Mouse (Mus musculus) heart, postnatal 10 days (tissue): ENCODE measurements at regions not wholly inside any gene's neighbourhood (a gene's known extent, or its start where the extent isn't known, plus 50 kb on each side); places are given as distances from the start of the nearest gene placed in this dataset.

Source experiments
- DNase-seq, 2 experiments: peaks; one replicate each; pipeline ENCODE4 v3.0.0; 2021
- intact Hi-C: fragments of 180-260 bp; cut with DNase I; formaldehyde crosslinking; loops from one replicate; pipeline ENCODE4 v1.15.1; 2025

GRCm38 (mm10) chr9:71420064-71420463, 65.7 kb downstream of the Polr2m start:
- intact Hi-C loops = no loop called here
- no peak for DNase-seq

- intact Hi-C loops = no loop called here
- peak; percentile 35 to 45 for DNase-seq
Measured at GRCm38 (mm10) chr9:71418531-71418930, 67.2 kb downstream of the Polr2m start.

- DNase-seq = no peak
- intact Hi-C loops = no loop called here
Measured at GRCm38 (mm10) chr9:71417248-71417647, 68.5 kb downstream of the Polr2m start.

- intact Hi-C loops = no loop called here
Measured at GRCm38 (mm10) chr9:71411171-71411570, 74.6 kb downstream of the Polr2m start.

GRCm38 (mm10) chr9:71409925-71410324, 75.8 kb downstream of the Polr2m start:
- intact Hi-C loops = no loop called here
- no peak for DNase-seq

More at GRCm38 (mm10) chr9:71411171-71411570, 74.6 kb downstream of the Polr2m start:
- no peak for DNase-seq

- intact Hi-C loops = no loop called here
- peak; percentile 37 to 39 for DNase-seq
Measured at GRCm38 (mm10) chr9:71408946-71409345, 76.8 kb downstream of the Polr2m start.

- intact Hi-C loops = loop anchor here (5.0 kb wide), 1 partner anchor 87 kb away; no protein-coding TSS in a partner anchor
- DNase-seq = peak; percentile 64 to 75
Measured at GRCm38 (mm10) chr9:71404396-71405135, 81.2 kb downstream of the Polr2m start.

- DNase-seq = no peak
- intact Hi-C loops = loop anchor here (5.0 kb wide), 1 partner anchor 84 kb away; no protein-coding TSS in a partner anchor
Measured at GRCm38 (mm10) chr9:71401667-71402066, 84.1 kb downstream of the Polr2m start.

- intact Hi-C loops = no loop called here
- no peak for DNase-seq
Measured at GRCm38 (mm10) chr9:71399346-71399745, 86.4 kb downstream of the Polr2m start.

GRCm38 (mm10) chr9:71396784-71397183, 89.0 kb downstream of the Polr2m start:
- DNase-seq = peak in 1 of 2 experiments; percentile 25
- intact Hi-C loops = no loop called here

- no peak for DNase-seq
- intact Hi-C loops = no loop called here
Measured at GRCm38 (mm10) chr9:71390221-71390620, 95.5 kb downstream of the Polr2m start.

GRCm38 (mm10) chr9:71387426-71387825, 98.3 kb downstream of the Polr2m start:
- intact Hi-C loops = no loop called here
- DNase-seq = no peak

- intact Hi-C loops = no loop called here
- peak; percentile 26 to 41 for DNase-seq
Measured at GRCm38 (mm10) chr9:71383901-71384300, 101.8 kb downstream of the Polr2m start.

- peak; percentile 55 to 61 for DNase-seq
- intact Hi-C loops = no loop called here
Measured at GRCm38 (mm10) chr9:71379731-71380250, 105.9 kb downstream of the Polr2m start.

GRCm38 (mm10) chr9:71369760-71370159, 116.0 kb downstream of the Polr2m start:
- no peak for DNase-seq
- intact Hi-C loops = no loop called here

GRCm38 (mm10) chr9:71369202-71369601, 116.5 kb downstream of the Polr2m start:
- no peak for DNase-seq
- intact Hi-C loops = no loop called here

- intact Hi-C loops = no loop called here
- DNase-seq = no peak
Measured at GRCm38 (mm10) chr9:71366573-71366972, 119.2 kb downstream of the Polr2m start.

- intact Hi-C loops = no loop called here
- DNase-seq = no peak
Measured at GRCm38 (mm10) chr9:71365177-71365738, 120.5 kb downstream of the Polr2m start.

- no peak for DNase-seq
- intact Hi-C loops = no loop called here
Measured at GRCm38 (mm10) chr9:71364047-71364665, 121.6 kb downstream of the Polr2m start.

GRCm38 (mm10) chr9:71362401-71362800, 123.3 kb downstream of the Polr2m start:
- intact Hi-C loops = no loop called here
- DNase-seq = no peak

GRCm38 (mm10) chr9:71361961-71362360, 123.8 kb downstream of the Polr2m start:
- intact Hi-C loops = no loop called here
- DNase-seq = peak; percentile 73 to 76

GRCm38 (mm10) chr9:71361311-71361710, 124.4 kb downstream of the Polr2m start:
- no peak for DNase-seq
- intact Hi-C loops = no loop called here
